Mouse (Mus musculus) megakaryocyte progenitor cell, adult 5-6 weeks (primary cell): ENCODE data around the gene Sidt1. TPM values are rescaled to one million over a fixed set of nuclear protein-coding genes. Genes with fewer than 3 reads are reported as not detected.

Source experiments
- total RNA-seq, 2 experiments: library from RNA; stranded (forward) in 1 of 2; stranded (reverse) in 1 of 2; fragments of 157-497, 149-512 nt in 1 of 2; fragments of 200-1000 nt in 1 of 2; gene quantifications; 2 replicates each; pipeline versions ENCODE4 v1.2.3 to v1.2.4; 2015 to 2017

Sidt1 gene
- total RNA-seq, 2 experiments from 2014 or later: 0.08 TPM; not detected in 1

Other genes with a start within 250 kb of the Sidt1 start
- 49.5 and 51.9 TPM in 2 replicates for gene Atp6v1a, start 193.5 kb downstream of the Sidt1 start, total RNA-seq (2015)
- 81.0 and 83.3 TPM in 2 replicates for gene Atp6v1a, start 193.5 kb downstream of the Sidt1 start, total RNA-seq (2017)
- gene Naa50, start 193.4 kb downstream of the Sidt1 start, total RNA-seq (2015): 164 and 170 TPM in 2 replicates
- 112 and 129 TPM in 2 replicates for gene Naa50, start 193.4 kb downstream of the Sidt1 start, total RNA-seq (2017)
- gene Usf3, start 159.9 kb downstream of the Sidt1 start, total RNA-seq (2015): 26.5 and 30.7 TPM in 2 replicates
- 9.4 and 10.0 TPM in 2 replicates for gene Usf3, start 159.9 kb downstream of the Sidt1 start, total RNA-seq (2017)
- gene Spice1, start 13.9 kb upstream of the Sidt1 start, total RNA-seq (2015): 18.5 and 23.9 TPM in 2 replicates
- 15.3 and 21.1 TPM in 2 replicates for gene Spice1, start 13.9 kb upstream of the Sidt1 start, total RNA-seq (2017)
- gene Cfap44, start 61.6 kb upstream of the Sidt1 start, total RNA-seq (2015): not detected in 2 replicates
- gene Cfap44, start 61.6 kb upstream of the Sidt1 start, total RNA-seq (2017): 0.30 TPM in 1 of 2 replicates, not detected in the other
- gene Boc, start 225.7 kb upstream of the Sidt1 start, total RNA-seq (2015): 0.07 and 0.17 TPM in 2 replicates
- gene Boc, start 225.7 kb upstream of the Sidt1 start, total RNA-seq (2017): 0.08 and 0.30 TPM in 2 replicates